Mouse (Mus musculus) heart, adult 2 months (tissue): Measurements from ENCODE around the gene Atxn2.

ENCODE experiments used
- CTCF ChIP-seq: fragments of 200-600 bp; IDR thresholded peaks from 2 replicates; pipeline ENCODE4 v1.8.1; 2022; ENCODE audit warnings: antibody characterized with exemption, mild to moderate bottlenecking, moderate library complexity
- EP300 ChIP-seq: fragments of 200-500 bp; IDR thresholded peaks from 2 replicates; pipeline ENCODE4 v1.6.1; 2011; ENCODE audit warnings: low read depth, low read length, control low read depth; ENCODE audit not compliant: insufficient read depth
- POLR2A ChIP-seq: fragments of 200-500 bp; IDR thresholded peaks from 2 replicates; pipeline ENCODE4 v1.6.1; 2011; ENCODE audit warnings: mild to moderate bottlenecking, low read depth, low read length, control low read depth; ENCODE audit not compliant: insufficient read depth

DNA sequence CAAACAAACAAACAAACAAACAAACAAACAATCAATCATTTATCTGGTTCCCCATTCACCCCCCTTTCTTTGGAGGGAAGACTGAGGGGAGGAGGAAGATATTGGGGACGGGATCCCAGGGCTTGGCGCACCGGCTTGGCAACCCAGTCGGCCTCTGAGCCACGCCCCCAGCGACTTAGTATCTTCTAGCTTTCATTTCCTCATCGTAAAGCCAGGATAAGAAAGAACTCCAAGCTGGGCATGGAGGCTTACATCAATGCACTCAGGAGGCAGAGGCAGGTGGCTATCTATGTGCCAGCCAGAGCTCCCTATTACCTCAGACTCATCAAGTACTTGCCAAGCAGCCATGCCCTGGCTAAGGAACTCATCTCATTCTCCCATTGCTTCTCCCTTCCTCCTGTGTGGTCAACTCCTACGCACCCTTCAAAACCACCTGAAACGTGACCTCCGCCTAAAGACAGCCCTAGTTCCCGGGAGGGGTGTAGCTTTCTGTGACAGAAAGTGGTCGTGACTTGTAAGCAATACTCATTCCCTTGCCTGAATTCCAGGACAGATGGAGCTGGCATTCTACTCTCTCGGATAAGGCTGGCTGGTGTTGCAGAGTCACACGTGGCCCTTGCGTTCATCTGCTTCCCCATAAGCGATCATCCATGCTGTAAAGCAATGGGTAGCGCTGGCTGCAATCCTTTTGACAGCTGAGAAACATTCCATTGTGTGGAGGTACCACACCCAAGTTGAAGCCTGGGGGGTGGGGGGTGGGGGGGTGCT, 132.2 kb downstream of the Atxn2 start:
- no peak for TF ChIP-seq CTCF
- TF ChIP-seq POLR2A = no peak
- no peak for TF ChIP-seq EP300
